Mouse (Mus musculus) liver, adult 2 months (tissue): Measurements from ENCODE around the gene Naa35. TPM values are rescaled to one million over a fixed set of nuclear protein-coding genes. Genes with fewer than 3 reads are reported as not detected.

Source experiments
- DNase-seq: peaks from one replicate; pipeline ENCODE4 v3.0.0-alpha.2; 2011; ENCODE audit warnings: low read depth, low spot score; ENCODE audit errors: extremely low read depth
- H3K27ac ChIP-seq: fragments of 200-500 bp; replicated peaks from 2 replicates; pipeline ENCODE4 v1.5.1; 2012; ENCODE audit warnings: low read depth, mild to moderate bottlenecking, control low read depth, inconsistent platforms, low read length; ENCODE audit not compliant: insufficient read depth
- H3K27me3 ChIP-seq: fragments of 200-500 bp; 2 replicates; pipeline ENCODE4 v1.6.1; 2012; ENCODE audit warnings: mild to moderate bottlenecking, moderate library complexity, low read length, inconsistent platforms; ENCODE audit not compliant: control insufficient read depth, insufficient read depth
- H3K36me3 ChIP-seq: fragments of 200-500 bp; 2 replicates; pipeline ENCODE4 v1.6.1; 2012; ENCODE audit warnings: low read length, inconsistent platforms; ENCODE audit not compliant: control insufficient read depth, insufficient read depth
- H3K4me1 ChIP-seq: fragments of 200-500 bp; 2 replicates; pipeline ENCODE4 v1.6.1; 2011; ENCODE audit warnings: low read length; ENCODE audit not compliant: control insufficient read depth, insufficient read depth
- H3K4me3 ChIP-seq: fragments of 200-500 bp; 2 replicates; pipeline ENCODE4 v1.5.1; 2011; ENCODE audit warnings: low read depth, mild to moderate bottlenecking, control low read depth, low read length, moderate library complexity; ENCODE audit not compliant: insufficient read depth
- H3K79me2 ChIP-seq: fragments of 200-500 bp; 2 replicates; pipeline ENCODE4 v1.6.1; 2012; ENCODE audit warnings: inconsistent platforms, mild to moderate bottlenecking, low read length, moderate library complexity; ENCODE audit not compliant: control insufficient read depth, insufficient read depth
- H3K9ac ChIP-seq: fragments of 200-500 bp; 2 replicates; pipeline ENCODE4 v1.6.1; 2012; ENCODE audit warnings: low read depth, mild to moderate bottlenecking, control low read depth, inconsistent platforms, low read length
- CTCF ChIP-seq: fragments of 200-500 bp; IDR thresholded peaks from 2 replicates; pipeline ENCODE4 v1.5.1; 2011; ENCODE audit warnings: low read depth, low read length, control low read depth
- POLR2A ChIP-seq: fragments of 200-500 bp; IDR thresholded peaks from 2 replicates; pipeline ENCODE4 v1.6.1; 2011; ENCODE audit warnings: low read length, control low read depth; ENCODE audit not compliant: insufficient read depth; ENCODE audit errors: extremely low read depth
- WGBS: fragments of 180-500 bp; shearing (Covaris S2); methylation state at CpG from one replicate; pipeline ENCODE4 v1.1.7; 2018; 5-methylcytosine and 5-hydroxymethylcytosine counted together
- polyA plus RNA-seq: library from polyadenylated mRNA; depleted of rRNA; stranded (reverse); fragments of >200 nt; gene quantifications from 2 replicates; pipeline ENCODE4 v1.2.3, GENCODE M21; 2012
- total RNA-seq: library from RNA; depleted of rRNA; stranded (reverse); fragments of >200 nt; gene quantifications from 2 replicates; pipeline ENCODE4 v1.2.3, GENCODE M21; 2014

The Naa35 gene
- total and polyA plus RNA-seq, 2 experiments = 29.1 to 32.3 TPM

DNA sequence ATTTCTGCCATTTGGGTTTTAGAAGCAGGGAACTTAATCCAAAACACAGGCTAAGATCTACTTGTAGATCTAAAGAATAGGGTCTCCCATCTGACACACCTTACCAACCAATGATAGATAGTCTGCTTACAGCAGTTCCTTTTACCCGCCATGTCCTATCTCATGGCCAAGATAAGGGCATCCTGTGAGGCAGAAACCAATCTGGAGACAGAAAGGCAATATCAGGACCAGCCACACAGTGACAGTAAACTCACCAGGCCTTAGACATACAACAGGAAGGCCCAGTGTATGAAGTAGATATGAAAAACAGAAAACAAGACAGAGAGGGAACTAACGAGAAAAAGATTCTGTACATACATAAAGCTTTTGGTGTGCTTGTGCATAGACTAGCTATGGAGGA is 57.8 kb downstream of the Naa35 start:
- no peak for DNase-seq
- H3K27ac ChIP-seq = no peak overlapping the region
- H3K27me3 ChIP-seq = no peaks in the 10 kb centered on the region
- H3K36me3 ChIP-seq = no peaks in the 10 kb centered on the region
- H3K4me3 ChIP-seq = no peak overlapping the region
- TF ChIP-seq POLR2A (no peak), CTCF (no peak)
- no peaks in the 10 kb centered on the region for H3K4me1 ChIP-seq
- H3K9ac ChIP-seq = no peak overlapping the region
- 70% methylated on average over 2 of the region's 2 CpGs for WGBS
- no peaks in the 10 kb centered on the region for H3K79me2 ChIP-seq

DNA sequence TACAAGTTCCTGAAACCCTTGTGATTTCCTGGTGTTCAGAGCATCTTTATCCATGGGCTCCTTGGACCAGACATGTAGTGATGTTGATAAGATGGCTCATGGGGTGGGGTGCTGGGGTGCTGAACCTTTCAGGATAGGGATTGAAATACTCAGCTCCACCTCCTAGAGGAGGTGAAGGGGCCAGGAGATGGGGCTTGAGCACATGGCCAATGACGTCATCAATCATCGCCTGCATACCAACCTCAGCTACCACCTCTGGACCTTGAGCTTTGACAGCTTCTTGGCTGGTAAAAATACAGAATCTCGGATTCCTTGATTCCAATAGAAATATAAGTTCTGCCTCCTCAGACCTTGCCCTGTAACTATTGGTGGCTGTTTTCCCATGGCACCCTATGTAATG is 60.4 kb downstream of the Naa35 start:
- DNase-seq = no peak
- no peak overlapping the region for H3K27ac ChIP-seq
- H3K79me2 ChIP-seq = no peaks in the 10 kb centered on the region
- H3K4me3 ChIP-seq = no peak overlapping the region
- no peaks in the 10 kb centered on the region for H3K4me1 ChIP-seq
- no peak for TF ChIP-seq POLR2A
- no peak for TF ChIP-seq CTCF
- no peaks in the 10 kb centered on the region for H3K27me3 ChIP-seq
- no peak overlapping the region for H3K9ac ChIP-seq
- 89% methylated on average over 3 of the region's 3 CpGs for WGBS
- H3K36me3 ChIP-seq = no peaks in the 10 kb centered on the region

DNA sequence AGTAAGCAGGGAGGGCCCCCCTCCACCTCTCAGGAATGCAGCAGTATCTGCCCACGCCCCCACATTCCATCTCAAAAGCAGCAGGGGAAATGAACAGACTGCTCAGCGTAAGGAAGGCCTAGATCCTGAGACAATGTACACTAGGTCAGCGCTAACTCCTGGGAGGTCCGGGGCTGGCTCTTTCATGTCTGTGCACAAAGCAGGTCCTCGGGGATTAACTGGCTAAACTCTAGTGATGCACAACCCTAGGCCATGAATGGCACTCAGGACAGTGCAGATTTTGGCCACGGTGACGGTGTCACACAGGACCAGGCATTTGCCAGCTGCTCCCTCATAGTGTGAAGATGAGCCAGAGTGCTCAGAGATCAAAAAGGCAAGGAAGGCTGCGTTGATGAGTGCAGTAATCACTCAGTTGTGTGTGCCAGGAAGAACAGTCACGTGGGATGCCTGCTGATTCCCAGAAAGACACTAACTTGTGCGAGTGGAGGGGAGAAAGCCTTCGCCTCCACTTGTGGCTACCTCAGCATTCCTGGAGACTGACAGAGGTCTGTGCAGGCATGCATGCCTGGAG is 61.7 kb downstream of the Naa35 start:
- Histone ChIP-seq H3K79me2 (no peaks in the 10 kb centered on the region), H3K27me3 (no peaks in the 10 kb centered on the region), H3K4me1 (no peaks in the 10 kb centered on the region), H3K4me3 (no peak overlapping the region), H3K27ac (no peak overlapping the region), H3K36me3 (no peaks in the 10 kb centered on the region), H3K9ac (no peak overlapping the region)
- TF ChIP-seq CTCF = no peak
- TF ChIP-seq POLR2A = no peak
- 79% methylated on average over 11 of the region's 11 CpGs for WGBS
- DNase-seq = no peak

DNA sequence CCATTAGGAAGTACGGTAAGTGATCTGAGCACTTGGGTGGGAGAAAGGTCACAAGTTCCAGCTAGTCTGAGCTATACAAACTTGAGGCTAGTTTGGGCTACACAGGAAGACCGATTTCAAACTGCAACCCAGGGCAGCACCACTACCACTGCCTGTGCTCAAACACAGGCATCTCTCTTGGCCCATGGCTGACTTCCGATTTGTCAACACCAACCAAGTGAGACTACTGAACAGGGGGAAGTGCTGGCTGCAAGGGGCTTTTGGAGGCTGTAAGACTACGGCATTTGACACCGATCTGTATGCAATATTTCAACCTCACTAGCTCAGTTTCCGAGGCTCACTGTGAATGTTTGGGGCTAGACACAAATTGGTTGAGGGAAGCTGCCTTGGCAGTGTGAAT is 62.4 kb downstream of the Naa35 start:
- no peaks in the 10 kb centered on the region for H3K36me3 ChIP-seq

DNA sequence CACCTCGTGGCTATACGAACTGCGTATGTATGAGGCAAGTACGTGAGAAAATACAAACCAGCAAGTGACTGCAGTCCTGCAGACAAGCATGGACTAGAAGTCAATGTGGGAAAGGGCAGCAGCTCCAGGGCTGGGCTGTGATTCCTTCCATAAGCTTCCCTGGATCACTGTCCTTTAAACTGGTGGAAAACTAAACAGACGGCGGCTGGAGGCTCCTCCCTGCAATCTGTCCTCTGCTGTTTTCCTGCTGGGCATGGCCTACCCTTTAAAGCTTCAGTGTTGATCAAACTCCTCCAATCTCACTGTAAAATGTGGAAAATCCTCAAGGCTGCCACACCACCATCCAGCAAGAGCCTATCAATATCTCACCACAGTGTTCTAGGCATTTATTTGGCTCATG is 63.5 kb downstream of the Naa35 start:
- H3K4me1 ChIP-seq = no peaks in the 10 kb centered on the region
- H3K9ac ChIP-seq = no peak overlapping the region
- no peak overlapping the region for H3K27ac ChIP-seq
- H3K36me3 ChIP-seq = no peaks in the 10 kb centered on the region
- no peaks in the 10 kb centered on the region for H3K27me3 ChIP-seq
- DNase-seq = no peak
- H3K4me3 ChIP-seq = no peak overlapping the region
- WGBS = 93% methylated on average over 6 of the region's 6 CpGs
- H3K79me2 ChIP-seq = no peaks in the 10 kb centered on the region
- TF ChIP-seq CTCF (no peak), POLR2A (no peak)

More for the DNA sequence above, 62.4 kb downstream of the Naa35 start:
- WGBS = 93% methylated on average over 6 of the region's 6 CpGs
- Histone ChIP-seq H3K4me1 (no peaks in the 10 kb centered on the region), H3K4me3 (no peak overlapping the region), H3K79me2 (no peaks in the 10 kb centered on the region), H3K27me3 (no peaks in the 10 kb centered on the region), H3K9ac (no peak overlapping the region), H3K27ac (no peak overlapping the region)
- DNase-seq = no peak
- no peak for TF ChIP-seq POLR2A
- no peak for TF ChIP-seq CTCF

- H3K27ac ChIP-seq = no peak overlapping the region
- WGBS = 57% methylated on average over 5 of the region's 5 CpGs
- no peaks in the 10 kb centered on the region for H3K36me3 ChIP-seq
- no peaks in the 10 kb centered on the region for H3K79me2 ChIP-seq
- no peak overlapping the region for H3K4me3 ChIP-seq
- DNase-seq = peak; percentile 5
- no peak overlapping the region for H3K9ac ChIP-seq
- H3K27me3 ChIP-seq = no peaks in the 10 kb centered on the region
- no peaks in the 10 kb centered on the region for H3K4me1 ChIP-seq
- TF ChIP-seq CTCF (no peak), POLR2A (no peak)
Measured at GRCm38 (mm10) chr13:59649781-59650180, 64.7 kb downstream of the Naa35 start.
